Mouse (Mus musculus): Measurements from ENCODE around the gene Mrpl55. TPM values are rescaled to one million over a fixed set of nuclear protein-coding genes. Genes with fewer than 3 reads are reported as not detected.
"Not testable (repeated sequence)": the region's sequence is repeated elsewhere in the genome, so short reads cannot be mapped to it uniquely, and the experiment has no call there.

The Mrpl55 gene
- total RNA-seq, 4 experiments from 2014 or later: 31.2 to 40.8 (median 36.1) TPM

- DNase-seq (ENCODE audit: low spot score in 2 of 2): peak; percentile 88 to 90
These were observed 10.8 kb upstream of the Mrpl55 start for GRCm38 (mm10) chr11:59191231-59192058.

DNA sequence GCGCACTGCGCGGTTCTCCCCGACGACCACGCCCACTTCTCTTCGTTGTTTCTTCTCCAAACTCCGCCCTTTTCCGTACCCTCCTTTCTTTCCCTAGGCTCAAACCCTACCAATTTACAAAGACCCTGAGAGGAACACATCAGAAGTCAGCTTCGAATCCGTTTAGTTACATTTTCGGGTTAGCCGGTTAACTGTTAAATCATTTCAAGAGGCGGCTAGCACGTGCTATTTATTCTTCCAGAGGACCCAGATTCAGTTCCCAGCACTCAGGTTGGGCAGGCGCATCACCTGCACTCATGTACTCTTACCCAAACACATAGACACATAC, 10.3 kb upstream of the Mrpl55 start, which contains the start of gene Guk1:
Guk1 (minus strand) TSS at position 154 of the 328 bp plus-strand sequence.
- DNase-seq (ENCODE audit: low spot score in 2 of 2): no peak

DNA sequence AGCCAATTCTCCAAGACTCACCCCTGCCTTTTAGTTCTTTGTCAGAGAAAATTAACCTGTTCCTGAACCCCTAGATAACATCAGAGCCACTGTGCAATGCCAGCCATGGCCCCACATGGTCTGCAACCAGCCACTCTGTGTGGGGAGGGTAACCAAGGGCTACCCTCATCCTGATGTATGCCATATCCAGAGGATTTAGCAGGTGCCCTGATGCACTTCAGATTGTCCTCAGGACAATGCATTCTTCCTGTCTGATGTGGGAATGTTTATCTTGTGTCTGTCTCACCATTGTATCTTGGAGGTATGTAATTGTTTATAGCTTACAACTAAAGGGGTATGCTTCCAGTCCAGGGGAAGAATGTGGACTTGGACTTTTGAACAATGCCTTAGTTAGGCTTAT, 6.1 kb upstream of the Mrpl55 start:
- no peak for DNase-seq (ENCODE audit: low spot score in 2 of 2)

- no peak for DNase-seq (ENCODE audit: low spot score in 2 of 2)
These were observed 877 bp upstream of the Mrpl55 start for GRCm38 (mm10) chr11:59201216-59202002.

DNA sequence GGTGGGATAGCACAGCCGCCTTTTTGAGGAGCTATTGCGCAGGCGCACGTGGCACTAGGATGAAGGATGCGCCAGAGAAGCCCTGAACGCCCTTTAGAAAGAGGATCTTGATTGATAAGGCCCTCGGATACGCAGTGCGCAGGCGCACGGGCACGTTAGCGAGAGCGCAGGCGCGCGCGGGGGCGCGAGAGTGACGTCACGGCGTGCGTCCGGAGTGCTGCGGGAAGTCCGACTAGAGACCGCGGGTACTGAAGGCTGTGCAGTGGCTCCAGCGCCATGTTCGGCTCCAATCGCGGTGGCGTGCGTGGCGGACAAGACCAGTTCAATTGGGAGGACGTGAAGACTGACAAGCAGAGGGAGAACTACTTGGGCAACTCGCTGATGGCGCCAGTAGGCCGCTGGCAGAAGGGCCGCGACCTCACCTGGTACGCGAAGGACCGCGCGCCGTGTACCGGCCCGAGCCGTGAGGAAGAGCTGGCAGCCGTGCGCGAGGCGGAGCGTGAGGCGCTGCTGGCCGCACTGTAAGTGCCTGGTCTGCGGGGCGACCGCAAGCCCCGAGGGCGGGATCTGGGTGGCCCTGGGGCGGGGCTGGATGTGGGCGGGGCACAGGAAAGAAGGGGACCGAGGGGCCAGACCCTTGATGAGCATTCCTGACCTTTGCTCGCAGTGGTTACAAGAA, 6.0 kb downstream of the Mrpl55 start, which contains the start of gene 2310033P09Rik:
2310033P09Rik (plus strand) TSS at position 169 of the 679 bp plus-strand sequence.
- peak; percentile 93 to 94 for DNase-seq (ENCODE audit: low spot score in 2 of 2)

DNA sequence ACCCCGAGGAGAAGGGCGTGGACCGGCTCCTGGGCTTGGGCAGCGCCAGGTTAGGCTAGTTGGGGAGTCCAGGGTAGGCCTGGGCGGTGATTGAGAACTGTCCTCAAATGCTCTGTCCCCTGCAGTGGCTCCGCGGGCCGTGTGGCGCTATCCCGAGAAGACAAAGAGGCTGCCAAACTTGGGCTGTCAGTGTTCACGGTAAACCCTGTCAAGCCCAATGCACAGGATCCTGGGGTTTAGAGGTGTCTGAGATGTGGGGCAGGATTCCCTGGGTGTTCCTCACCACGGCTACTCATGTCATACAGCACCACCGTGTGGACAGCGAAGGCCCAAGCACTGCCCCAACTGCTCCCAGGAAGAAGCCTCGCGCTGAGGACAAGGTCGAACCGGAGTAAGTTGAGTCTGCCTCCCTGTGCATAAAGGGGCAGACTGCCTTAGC, 6.7 kb downstream of the Mrpl55 start:
- DNase-seq (ENCODE audit: low spot score in 2 of 2): peak; percentile 54 to 61

- no peak for DNase-seq (ENCODE audit: low spot score in 2 of 2)
These were observed 7.3 kb downstream of the Mrpl55 start for GRCm38 (mm10) chr11:59209580-59209979.

GRCm38 (mm10) chr11:59210020-59210419, 7.7 kb downstream of the Mrpl55 start:
- DNase-seq (ENCODE audit: low spot score in 2 of 2): no peak

- DNase-seq (ENCODE audit: low spot score in 2 of 2): not testable (repeated sequence)
These were observed 9.3 kb downstream of the Mrpl55 start for GRCm38 (mm10) chr11:59211561-59211960.

DNA sequence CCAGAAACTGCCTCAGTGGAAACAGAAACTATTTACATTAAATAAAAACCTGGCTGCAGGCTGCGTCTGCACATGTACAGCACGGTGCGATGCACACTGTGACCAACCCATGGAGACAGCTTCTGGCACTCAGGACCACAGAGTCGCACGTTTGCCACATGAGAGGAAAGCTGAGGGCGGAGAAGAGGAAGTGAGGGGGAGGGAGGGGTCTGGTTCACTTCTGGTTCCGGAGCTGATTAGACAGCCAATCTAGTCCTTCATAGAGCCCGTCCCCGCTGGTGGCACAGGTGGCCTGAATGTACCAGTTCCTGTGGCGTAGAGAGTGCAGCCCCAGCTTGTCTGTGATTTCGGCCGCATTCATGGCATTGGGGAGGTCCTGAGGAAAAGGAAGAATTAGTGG, 10.0 kb downstream of the Mrpl55 start:
- DNase-seq (ENCODE audit: low spot score in 2 of 2): not testable (repeated sequence)

DNA sequence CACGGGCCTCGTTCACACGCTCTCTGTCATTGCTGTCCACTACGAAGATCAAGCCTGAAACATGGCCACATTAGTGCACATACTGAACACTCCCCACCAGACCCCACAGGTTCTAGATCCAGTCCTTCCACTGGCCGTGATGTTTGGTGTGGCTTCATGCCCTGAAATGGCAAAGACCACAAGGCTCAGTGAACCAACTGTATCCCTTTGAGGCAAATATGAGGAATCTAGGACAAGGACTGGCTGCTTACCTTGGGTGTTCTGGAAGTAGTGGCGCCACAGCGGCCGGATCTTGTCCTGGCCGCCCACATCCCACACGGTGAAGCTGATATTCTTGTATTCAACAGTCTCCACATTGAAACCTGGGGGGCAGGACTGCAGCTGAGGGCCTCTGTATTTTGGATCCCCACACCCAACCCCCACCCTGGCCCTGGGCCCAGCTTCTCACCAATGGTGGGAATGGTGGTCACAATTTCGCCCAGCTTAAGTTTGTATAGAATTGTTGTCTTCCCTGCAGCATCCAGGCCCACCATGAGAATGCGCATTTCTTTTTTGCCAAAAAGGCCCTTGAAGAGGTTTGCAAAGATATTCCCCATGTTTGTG, 10.7 kb downstream of the Mrpl55 start:
- DNase-seq (ENCODE audit: low spot score in 2 of 2): no peak

DNA sequence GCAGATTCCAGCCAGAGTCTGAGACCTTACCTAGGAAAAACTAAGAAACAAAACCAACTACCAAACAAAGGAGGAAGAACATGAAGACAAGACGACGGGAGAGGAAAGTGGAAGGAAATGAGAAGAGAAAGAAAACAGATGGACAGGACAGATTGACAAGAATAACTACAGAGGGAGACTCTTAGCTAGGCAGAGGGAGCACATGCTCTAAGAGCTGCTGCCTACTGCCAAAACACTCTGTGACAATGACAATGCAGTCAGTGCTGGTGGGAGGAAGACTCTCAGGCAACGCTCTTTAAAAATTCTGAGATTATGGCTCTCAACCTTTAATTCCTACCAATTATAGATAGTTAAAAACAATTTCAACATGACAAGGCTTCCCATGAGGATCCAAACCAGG, 14.7 kb downstream of the Mrpl55 start:
- peak in 1 of 2 experiments; percentile 59 for DNase-seq (ENCODE audit: low spot score in 2 of 2)

DNA sequence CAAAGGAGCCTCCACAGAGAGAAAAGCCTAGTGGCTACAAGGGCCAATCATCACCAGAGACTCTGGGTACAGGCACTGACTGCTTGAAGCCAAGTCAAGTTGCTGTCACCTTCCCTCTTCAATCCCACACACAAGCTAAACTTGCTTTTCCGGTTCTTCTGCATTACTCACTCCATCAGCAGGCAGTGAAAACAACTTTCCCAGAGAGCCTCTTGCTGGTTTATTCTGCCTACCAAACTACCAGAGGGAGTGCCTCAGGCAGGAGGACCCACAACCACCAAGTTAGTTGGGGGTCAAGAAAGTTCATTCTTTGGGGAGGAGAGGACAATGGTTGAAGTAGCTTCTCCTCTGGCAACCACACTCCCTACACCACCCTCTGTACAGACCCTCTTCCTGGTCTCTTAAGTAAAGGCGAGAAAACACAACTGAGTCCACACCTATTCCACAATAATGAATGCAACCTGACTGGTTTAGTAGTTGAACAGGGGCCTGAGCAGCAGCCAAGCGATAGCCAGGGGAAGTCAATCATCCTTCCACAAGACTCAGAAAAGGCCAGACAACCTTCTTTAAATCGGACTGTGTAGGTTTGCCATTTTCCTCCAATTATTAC, 16.2 kb downstream of the Mrpl55 start:
- DNase-seq (ENCODE audit: low spot score in 2 of 2): no peak

DNA sequence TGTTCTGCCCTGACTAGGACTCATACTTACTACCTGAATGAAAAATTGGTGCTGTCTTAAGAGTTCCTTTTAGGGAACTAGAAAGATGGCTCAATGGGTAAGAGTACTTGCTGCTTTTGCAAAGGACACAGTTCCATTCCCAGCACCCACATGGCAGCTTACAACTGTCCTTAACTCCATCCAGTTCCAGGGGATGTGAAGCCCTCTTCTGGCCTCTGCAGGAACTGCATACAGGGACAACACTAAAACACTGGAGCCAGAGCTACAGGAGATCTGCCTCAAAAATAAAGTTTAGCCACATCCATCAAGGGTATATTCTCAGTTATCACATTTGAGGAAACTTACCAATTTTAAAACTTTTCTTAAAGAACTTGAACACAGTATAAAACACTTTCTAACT, 16.8 kb downstream of the Mrpl55 start:
- DNase-seq (ENCODE audit: low spot score in 2 of 2): no peak

DNA sequence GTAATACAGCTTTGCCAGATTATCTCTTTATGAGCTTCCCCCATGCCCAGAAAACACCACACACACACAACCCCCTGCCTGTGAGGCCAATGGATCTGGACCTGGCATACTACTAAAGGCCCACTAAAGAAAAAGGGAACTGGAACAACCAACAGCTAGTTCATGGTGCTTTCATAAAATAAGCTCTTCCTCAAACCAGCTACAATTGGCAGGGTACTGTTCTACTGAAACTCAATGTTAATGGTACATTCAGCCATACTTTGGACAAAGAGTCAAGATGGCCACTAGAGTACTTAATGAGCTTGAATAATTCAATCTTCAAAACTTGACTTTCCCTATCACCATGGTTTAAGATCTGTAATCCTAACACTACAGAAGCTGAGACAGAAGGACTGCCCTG, 19.3 kb downstream of the Mrpl55 start:
- DNase-seq (ENCODE audit: low spot score in 2 of 2): no peak

DNA sequence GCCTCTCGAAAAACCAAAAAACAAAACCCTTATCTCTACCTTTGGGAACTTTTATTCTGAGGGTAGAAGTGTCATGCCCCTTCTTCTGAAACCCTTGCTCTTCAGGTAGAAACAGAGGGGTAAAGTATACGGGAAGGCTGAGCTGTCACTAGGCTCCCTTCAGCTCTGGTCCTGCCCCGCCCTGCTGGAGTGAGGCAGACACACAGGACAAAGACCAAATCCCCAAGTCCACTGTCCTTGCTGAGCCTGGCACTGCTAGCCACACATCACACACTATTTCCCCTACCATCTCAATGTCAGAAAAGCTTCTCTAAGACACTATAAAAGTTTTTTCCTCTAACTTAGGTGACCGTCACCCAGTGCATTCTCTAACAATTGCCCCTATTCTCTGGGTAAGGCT, 20.0 kb downstream of the Mrpl55 start:
- DNase-seq (ENCODE audit: low spot score in 2 of 2): no peak

DNA sequence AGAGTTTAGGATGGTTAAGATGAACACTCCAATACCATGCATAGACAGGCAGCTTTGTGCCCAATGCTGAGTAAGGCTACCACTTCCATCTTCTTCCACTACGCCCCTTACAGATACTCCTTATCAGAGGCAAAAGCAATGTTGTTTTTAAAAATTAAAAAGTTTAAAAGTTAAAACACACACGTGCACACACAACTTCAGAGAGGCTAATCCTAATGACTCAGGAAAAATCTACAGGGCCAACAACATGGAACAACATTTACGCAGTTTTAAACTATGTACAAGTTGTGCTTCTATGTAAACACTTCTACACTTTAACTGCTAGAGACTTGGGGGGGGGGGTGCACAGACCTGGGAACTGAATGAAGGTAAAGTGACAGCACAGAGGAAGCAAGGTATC, 21.7 kb downstream of the Mrpl55 start:
- no peak for DNase-seq (ENCODE audit: low spot score in 2 of 2)

DNA sequence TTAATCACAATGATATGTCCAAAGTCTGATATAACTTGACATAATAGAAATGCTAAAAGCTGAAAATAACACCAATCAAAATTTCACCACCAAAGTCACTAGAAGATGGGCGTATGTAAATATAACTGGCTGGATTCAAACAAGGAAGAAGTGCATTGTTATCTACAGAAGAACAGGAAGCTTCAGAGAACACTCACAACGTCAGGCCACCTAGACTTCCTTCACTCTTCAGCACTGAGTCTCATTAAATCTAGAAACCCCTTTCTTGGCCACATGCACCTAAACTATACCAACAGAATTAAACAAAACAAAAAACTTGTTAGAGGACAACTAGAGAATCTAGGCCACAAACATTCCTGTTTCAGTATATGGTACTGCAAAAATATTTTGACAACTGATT, 22.2 kb downstream of the Mrpl55 start:
- no peak for DNase-seq (ENCODE audit: low spot score in 2 of 2)

DNA sequence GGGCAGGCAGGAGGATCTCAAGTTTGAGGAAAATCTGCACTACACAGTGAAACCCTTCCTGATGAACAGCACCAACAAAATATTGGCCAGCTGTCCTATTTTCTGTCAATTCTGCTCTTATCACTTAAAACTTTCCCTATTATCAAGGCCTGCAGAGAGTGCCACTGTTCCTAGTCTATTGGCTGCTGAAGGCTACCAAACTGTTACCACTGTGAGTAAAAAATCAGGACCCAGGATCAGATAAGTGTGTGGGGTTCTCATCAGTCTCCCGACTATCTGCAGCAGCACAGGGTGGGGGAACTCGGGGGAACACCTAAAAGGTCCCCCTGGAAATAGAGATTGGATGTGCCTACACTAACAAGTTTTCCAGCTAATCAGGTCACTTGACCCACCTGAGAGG, 22.9 kb downstream of the Mrpl55 start:
- DNase-seq (ENCODE audit: low spot score in 2 of 2): no peak

GRCm38 (mm10) chr11:59226251-59226650, 24.0 kb downstream of the Mrpl55 start:
- no peak for DNase-seq (ENCODE audit: low spot score in 2 of 2)

All from layer of hippocampus, adult 8-10 months (tissue).